Mouse (Mus musculus): ENCODE data around the gene Atp9a.

Atp9a gene

DNA sequence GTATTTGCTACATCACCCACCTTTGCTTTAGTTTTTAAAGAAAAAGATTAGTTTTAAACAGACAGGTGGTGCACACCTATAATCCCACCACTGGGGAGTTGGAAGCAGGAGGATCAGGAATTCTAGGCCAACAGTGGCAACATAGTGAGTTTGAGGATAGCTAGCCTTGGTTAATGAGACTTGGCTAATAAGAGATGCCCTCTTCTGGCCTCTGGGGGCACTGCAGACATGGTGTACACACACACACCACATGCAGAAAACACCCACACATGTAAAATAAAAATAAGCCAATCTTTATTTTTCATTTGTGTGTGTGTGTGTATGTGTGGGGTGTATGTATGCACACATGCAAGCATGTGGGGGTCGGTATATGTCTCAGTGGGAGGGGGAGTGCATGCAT lies 3.4 kb downstream of the Atp9a start:
- DNase-seq: no peak

DNA sequence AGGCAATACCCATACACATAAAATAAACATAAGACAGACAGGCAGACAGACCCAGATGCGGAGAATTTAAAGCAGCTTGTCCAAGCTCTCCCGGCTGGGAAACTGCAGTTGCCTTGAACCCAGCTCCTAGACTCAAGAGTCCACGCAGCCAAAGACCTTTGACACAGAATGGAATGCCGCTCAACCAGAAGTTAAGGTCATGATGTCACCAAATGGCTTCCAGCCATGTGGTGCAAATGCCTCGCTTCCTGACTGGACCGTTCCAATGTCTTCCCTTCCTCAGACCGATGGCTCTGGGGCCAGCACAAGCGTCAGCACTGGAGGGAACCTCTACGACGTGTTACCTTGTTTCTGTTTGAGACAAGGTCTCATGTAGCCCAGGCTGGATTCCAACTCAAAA lies 4.3 kb downstream of the Atp9a start:
- no peak for DNase-seq

DNA sequence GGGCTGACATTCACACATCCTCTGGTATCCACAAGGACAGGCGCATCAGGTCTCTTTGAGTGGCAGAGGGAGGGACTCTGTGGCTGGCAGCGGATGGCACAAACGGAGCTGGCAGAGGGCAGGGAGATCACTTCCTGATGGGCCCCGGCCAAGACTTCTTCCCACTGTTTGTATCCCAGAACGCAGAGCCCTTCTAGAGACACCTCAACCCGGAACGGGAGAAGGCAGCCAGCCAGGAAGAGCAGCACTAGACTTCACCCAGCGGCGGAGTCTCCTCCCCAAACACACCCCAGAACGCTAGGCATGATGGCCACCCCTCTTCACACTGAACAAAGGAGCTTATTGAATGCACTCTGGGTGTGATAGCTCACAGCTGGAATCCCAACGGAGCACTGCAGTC lies 8.2 kb downstream of the Atp9a start:
- DNase-seq: no peak

DNA sequence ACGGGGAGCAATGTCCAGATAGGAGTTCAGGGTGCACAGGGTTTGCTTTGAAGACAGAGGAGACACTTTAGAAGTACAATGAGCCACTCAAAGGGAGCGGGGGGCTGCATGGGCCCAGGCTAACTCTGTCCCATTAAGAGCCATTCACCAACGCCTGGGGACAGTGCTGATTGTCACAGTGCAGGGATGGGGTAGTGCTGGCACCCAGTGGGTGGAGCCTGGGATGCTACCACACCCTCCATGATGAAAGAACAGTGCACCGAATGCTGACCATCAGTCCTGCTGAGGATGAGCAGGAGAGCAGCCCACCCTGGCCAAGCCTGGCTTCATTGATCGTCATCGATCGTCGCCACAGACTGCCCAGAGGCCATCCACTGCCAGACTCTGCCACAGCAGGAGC lies 11.0 kb downstream of the Atp9a start:
- DNase-seq: no peak

DNA sequence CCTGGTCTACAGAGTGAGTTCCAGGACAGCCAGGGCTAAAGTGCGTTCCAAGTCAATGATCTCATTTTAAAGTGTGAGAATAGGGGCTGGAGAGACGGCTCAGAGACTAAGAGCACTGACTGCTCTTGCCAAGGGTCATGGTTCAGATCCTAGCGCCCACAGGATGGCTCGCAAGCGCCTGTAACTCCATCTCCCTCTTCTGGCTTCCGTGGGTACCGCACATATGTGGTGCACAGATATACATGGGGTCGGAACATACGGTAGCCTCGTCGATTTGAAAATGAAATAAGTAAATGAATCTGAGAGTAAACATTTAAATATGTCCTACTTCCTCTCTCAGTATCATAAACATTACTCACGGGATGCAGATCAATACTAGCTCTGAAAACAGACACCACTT lies 12.5 kb downstream of the Atp9a start:
- DNase-seq: no peak

DNA sequence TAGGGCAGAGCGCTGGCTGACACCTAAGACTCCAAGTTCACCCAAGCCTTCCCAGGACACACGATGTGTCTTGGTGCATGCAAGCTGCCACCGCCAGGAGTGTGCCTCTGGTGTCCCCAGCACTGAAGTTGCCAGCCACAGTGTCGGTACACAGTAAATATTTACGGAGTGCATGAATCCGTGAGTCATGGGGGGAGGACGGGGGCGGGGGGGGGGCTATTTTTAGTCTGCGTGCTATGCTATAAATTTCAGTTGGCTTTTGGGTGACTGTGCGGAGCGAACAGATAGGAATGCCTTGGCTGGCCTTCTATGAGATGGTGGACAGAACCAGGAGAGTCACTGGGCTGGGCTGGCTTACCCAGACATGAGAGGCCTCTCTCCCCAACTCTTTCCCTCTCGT lies 14.2 kb downstream of the Atp9a start:
- DNase-seq: no peak

DNA sequence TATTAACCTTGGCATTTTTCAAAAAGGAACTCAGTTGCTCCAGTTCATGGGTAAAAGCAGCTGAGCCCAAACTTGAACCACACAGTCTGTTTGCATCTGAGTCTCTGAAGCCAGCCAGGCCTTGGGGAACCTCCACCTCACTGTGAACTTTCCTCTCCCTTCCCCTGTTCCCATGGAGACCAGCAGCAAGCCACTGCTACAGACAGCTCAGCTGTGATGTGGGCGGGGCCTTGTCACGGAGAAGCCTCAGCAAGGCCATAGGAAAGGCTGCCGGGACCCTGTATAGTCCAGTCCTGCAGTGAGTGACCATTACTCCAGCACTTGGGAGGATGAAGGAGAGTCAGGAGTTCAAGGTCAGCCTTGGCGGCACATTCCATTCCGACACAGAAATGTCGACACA lies 16.2 kb downstream of the Atp9a start:
- DNase-seq: no peak

DNA sequence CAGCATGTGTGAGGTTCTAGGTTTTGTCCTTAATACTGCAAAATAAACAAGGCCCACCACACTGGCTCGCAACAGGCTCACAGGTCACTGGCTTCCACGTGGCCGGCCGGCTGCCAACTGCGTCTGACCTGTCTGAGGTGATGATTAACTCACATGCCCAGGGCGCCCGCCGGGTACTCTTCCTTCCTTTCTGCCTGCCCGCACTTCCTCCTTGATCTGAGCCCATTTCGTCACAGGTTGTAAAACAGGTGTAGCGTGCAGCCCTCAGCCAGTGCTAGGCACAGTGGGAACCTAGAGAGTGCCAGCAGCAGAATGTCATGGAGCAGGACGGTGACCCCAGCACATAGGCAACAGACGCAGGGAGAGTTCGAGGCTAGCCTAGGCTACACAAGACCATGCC lies 20.9 kb downstream of the Atp9a start:
- DNase-seq: no peak

DNA sequence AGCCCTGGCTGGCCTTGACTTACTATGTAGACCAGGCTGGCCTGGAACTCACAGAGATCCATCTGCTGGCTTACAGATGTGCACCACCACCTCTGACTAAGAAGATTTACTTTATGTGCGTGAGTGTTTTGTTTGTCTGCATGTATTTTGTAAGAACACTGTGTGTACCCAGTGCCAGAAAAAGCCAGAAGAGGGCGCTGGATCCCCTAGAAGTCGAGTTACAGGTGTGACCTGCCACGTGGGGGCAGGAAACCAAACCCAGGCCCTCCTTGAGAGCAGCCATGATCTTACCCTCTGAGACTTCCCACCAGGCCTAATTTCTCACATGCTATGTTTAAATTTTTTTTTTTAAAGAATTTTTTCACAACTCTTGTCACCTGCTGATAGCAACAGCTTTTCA lies 22.5 kb downstream of the Atp9a start:
- no peak for DNase-seq

DNA sequence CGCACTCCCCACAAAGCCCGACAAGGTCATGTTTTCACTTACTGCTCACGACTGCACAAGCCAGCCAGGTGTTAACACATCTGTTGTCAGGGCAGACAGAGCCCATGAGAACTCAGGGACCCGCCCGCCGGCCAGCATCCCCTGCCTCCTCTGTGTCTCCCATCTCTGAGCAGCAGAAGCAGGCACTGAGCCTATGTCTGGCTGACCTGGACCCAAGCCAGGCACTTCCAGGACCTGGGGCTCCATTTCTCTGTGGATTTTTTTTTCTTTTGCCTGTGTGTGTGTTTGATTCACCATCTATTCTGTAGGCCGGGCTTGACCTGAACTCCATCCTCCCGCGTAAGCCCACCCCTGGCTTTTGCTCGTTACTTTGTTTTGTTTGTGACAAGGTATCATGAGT lies 23.5 kb downstream of the Atp9a start:
- DNase-seq: no peak

DNA sequence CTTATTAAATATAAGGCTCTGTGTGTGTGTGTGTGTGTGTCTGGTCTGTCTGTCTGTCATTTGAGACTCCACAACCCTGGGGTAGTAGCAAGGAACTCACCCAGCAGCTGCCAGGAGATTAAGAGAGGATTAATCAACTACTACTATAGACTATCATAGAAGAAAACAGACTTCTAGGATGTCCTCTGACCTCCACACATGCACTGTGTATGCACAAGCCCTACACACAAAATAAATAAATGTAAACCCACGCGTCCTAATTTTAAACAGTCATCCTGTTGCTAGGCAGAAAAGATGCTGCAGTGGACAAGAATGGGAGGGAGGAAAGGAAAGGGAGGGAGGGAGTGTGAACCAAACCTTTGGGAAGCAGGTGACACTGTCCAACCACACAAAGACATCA lies 23.9 kb downstream of the Atp9a start:
- no peak for DNase-seq

DNA sequence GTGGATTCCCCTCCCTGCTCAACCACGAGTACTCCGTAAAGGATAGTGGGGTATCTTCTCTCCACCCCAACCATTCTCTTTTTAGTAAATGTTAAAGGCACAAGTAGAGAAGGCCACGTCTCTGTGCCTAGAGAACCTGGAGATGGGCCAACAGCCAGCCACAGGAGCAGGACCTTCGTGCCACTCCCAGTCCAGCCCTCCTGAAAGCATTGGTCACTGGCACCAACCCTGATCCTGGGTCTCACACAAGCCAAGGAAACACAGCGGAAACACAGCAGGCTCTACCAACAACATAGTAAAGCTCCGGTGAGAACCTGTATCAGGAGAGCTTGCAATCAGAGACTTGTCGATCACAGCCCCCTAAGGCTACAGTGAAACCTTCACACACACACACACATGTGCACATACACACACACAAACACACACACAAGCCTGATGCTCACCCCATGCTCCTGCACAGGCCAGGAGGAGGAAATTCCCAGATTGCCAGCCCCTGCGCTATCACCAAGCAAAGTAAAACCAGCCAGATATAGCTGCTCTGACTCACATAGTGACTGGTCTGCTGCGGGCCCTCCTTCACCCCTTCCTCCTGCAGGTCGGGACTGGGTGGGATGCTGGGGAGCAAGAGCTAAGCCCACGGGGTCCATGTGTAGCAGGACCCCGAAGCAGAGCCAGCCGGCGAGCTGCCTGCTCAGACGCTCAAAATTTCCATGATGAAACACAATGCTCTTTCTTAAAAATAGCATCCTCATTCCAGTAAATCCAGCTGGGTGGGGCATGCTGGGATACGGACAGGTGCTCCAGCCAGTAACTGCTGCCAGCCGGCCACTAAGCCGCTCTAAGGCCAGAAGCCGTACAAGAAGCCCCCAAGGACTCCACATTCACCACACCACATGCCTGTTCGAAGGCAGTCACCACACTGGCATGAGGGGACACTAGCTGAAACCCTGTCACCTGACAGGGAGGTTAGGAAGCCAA lies 29.7 kb downstream of the Atp9a start:
- no peak for DNase-seq

DNA sequence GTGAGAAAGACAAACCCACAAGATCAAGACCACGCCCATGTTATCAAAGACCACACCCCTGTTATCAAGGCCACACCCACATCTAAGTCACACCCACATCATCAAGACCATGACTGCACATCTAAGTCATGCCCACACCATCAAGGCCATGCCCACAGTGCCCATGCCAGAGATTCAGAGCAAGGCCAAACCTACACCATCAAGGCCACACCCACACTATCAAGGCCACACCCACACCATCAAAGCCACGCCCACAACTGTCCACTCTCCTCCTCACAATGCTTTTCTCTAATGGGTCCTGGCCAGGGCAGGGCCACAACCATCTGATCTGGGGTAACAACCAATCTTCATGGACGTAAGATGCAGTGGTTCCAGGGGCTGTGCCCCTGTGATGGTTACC lies 31.2 kb downstream of the Atp9a start:
- DNase-seq: no peak

DNA sequence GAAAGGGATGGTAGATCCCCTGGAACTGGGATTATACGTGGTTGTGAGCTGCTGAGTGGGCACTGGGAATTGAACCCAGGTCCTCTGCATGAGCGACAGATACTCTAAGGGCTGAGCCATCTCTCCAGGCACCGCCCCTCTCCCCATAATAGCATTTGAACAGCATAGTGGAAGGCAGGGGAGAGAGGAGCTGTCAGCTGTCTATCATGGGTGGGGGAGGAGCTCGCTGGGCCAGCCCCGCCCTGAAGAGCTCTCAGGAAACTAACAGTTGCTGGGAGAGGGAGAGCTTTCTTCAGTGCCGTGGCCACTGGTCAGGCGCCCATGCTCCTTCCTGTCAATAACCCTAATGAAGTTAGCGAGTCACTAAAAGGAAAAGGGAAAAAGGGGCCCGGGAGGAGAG lies 34.4 kb downstream of the Atp9a start:
- DNase-seq: no peak

DNA sequence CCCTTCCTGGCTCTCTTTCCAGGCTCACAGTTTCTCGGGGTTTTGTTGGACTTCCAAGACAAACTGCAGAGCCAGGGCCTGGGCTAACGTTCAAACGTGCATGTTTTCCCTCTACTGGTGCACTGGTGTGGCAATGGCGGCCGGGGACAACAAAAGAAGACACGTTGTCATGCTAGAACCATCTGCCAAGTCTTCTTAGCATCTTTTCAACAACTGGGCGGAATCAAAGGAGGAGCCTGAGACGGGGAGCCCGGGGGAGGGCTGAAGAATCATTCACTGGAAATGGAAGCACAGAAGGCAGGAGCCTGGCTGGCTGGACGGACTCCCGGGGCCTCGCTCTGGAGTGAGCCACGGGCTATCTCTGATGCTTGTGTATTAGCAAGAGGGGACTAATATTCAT lies 39.9 kb downstream of the Atp9a start:
- DNase-seq: no peak

DNA sequence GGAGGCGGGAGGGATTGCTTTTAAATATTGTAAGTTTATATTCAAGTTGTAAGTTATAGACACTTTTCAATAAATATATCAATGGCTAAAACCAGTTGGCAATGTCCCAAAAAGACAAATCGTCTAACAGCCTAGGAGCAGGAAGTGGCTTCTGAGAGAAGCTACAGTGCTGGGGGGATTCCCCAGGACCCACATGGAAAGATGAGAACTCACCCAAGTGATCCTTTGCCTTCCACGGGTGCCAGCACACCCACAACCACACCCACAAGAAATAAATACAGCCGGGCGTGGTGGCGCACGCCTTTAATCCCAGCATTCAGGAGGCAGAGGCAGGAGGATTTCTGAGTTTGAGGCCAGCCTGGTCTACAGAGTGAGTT lies 47.2 kb downstream of the Atp9a start:
- no peak for DNase-seq

DNA sequence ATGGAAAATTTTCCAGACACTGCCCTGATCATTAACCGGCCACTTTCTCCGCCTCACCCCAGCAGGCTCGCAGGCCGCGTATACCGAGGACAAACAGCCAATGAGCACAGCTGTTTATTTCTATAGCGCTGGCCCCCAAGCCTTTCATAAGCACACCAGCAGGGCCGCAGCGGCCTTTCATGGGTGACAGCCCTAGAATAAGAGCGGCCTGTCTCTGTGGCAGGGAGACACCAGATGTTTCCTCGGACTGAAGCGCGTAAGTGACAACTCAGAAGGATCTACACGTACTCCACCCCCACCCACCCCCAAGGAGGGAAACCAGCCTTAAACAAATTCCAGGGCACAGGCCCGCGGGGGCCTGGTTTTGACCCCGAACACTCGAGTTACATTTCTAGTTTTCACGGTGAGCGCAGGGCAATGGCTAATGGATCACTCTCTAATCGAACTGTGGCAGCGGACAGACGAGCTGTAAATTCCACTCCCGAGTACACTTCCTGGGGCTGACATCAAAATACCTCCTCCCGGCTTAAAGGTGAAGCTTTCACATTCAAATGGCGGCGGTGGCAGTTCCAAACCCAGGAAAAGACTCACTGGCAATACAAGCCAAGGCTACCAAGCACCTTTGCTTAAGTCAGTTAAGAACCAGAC lies 47.7 kb downstream of the Atp9a start:
- DNase-seq: no peak

DNA sequence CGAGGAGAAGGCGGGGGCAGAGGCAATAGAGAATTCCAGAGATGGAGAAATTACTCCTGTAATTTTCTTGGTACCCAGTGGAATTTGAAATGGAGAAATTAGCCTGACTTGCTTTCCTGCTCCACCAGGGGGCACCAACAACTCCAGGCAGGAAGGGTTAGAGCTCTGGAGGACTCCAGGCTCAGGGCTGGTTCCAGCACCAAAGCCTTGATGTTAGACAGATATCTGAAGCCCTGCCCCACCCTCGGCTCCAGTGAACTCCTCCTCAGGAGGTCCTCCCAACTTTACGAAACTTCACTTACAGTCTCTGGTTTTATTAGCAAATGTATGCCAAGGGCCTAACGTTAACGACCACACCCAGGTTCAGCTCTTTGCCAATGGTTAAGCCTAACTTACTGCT lies 50.4 kb downstream of the Atp9a start:
- peak; percentile 74 for DNase-seq

DNA sequence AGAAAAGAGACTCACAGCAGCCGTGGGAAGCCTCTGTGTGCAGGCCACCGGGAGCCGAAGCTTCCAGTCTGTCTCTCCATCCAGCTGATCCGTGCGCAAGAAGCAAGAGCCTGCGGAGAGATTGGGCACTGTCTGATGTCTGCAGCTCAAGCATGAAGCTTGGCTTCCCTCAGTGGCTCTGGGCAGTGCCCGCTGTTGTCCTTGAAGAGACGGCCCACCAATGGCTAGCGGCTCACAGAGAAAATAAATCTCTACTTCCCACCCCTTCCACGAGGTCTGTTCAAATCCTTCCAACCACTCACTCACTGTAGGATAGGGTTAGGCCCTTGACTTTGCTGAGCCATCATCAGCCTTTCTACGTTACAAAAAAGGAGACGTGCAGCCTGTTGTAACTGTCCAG lies 54.9 kb downstream of the Atp9a start:
- DNase-seq: no peak

DNA sequence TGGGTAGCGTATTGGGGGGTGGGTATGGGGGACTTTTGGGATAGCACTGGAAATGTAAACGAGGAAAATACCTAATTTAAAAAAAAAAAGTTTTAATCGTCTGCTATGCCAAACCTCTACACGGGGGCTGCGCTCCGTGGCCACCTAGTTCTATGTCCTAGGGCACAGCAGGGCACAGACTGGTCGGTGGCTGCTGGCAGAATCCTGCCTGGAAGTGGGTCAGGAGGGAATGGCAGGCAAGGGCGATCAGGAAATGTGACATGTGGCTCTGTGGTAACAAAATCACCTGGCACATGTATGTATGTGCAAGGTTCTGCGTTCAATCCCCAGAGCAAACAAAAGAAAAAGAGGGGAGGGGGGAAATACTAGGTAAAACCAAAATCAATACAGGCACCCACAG lies 56.3 kb downstream of the Atp9a start:
- no peak for DNase-seq

DNA sequence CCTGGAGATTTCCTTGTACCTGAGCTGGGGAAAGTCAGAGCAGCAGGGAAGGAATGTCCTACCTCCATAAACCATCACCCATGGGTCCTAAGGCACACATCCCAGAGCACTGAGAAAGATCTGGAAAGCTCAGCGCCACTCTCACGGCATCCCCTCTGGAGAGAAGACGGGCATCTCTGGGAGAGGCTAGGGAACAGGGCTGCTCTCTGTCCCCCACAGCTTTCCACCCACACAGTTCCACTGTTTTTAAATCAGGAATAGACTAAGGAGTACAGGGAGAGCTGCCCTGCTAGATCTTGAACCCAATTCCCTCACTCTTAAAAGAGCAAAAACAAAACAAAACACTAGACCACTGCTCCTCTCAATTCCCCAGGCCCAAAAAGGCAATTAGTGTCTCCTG lies 57.5 kb downstream of the Atp9a start:
- DNase-seq: no peak

DNA sequence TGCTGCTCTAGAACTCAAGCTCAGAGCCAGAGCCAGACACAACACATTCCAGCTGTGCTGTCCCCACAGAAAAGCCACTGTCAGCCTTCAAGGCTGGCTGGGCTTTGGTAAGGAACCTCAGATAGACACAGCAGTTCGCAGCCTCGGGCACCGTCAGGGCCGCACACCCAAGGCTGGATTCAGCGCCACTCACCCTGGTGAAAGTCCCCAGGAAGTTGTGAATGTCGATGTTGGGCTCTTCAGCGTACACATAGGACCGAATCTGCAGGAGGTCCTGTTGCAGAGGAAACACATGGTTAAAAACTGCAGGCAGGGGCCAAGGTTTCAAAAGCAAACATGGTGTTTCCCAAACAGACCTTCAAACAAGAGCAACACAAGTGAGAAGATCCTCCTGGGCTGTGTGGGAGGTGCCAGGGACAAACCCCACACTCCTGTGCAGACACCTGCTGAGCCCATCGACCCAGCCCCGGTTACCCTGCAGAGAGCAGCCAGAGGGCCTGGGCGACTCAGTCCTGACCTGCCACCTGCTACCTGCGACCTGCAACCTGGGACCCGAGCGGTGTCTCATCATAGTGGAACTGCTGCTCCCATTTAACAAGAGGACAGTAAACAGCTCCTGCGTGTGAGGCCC lies 58.6 kb downstream of the Atp9a start:
- no peak for DNase-seq

DNA sequence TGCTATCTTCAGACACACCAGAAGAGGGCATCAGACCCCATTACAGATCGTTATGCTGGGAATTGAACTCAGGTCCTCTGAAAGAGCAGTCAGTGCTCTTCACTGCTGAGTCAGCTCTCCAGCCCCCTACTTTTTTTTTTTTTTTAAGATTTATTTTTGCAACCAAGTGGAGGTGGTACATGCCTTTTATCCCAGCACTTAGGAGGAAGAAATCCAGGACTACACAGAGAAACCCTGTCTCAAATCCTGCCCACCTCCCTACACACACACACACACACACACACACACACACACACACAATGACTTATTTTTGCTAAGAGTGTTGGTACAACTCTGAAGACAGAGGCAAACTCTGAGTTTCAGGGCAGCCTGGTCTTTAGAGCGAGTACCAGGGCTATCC lies 59.5 kb downstream of the Atp9a start:
- DNase-seq: no peak

DNA sequence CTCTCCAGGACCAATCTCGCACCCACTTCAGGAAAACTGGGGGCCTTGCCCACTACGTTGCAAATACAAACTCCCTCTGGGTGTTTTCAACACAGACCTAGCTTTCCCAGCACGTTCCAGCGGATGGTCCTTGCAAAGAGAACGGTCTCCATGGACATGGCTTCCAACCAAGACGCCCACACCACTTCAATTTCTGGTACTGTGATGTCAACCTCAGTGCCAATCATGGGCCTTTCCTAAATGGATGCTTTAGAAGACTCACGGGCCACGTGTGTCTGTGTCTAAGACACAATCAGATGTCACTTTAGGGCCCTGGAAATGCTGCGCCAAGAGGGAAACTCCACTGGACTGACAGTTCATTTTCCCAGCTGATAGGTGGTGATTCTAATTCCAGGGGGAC lies 60.7 kb downstream of the Atp9a start:
- DNase-seq: no peak

Measured in right cerebral cortex, postnatal 4 days (tissue).